Mouse (Mus musculus): ENCODE results near the gene Exog. TPM values are rescaled to one million over a fixed set of nuclear protein-coding genes. Genes with fewer than 3 reads are reported as not detected.
A peak's percentile ranks its signal among the peaks of the same experiment; 100 is the strongest.

Gene Exog
- total RNA-seq, 2 experiments from 2014 or later = 24.1 to 24.7 TPM

DNA sequence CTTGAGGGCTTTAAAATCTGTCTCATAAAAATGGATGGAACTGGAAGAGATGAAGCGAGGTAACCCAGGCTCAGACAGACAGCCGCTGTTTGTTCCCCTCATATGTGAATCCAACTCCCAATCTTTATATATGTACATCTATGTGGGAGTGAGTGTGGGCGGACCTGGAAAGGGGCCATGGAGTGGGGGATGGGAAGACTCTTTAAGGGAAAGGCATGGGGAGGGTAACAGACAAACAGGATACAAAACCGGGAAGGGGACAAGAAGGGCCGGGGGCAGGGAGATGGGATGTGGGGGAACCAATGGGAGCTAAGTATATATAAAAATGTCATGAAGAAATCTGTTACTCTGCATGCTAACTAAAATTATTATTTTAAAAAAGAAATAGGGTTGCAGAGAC lies 52.2 kb downstream of the Exog start:
- intact Hi-C loops (cut with DNase I) = no loop called here
- peak; percentile 29 to 36 for DNase-seq (ENCODE audit: low spot score in 2 of 2)

- intact Hi-C loops (cut with DNase I) = no loop called here
- DNase-seq (ENCODE audit: low spot score in 2 of 2) = no peak
These were observed 53.0 kb downstream of the Exog start for GRCm38 (mm10) chr9:119497546-119498246.

DNA sequence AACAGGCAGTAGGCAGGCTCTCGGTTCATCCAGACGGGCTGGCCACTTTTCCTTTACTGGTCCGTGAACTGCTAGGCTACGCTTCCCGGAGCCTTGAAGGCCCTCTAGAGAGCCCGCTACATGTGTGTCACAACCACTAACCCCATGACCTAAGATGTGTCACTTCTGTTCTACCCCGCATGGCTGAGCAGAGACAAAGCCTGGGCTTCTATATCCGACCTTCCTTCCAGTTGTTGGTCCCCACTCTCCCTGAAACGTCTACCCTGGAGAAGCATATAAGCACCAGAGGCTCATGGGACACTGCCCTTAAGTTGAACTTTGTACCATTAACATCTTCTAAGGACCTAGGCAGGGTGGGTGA lies 53.5 kb downstream of the Exog start:
- DNase-seq (ENCODE audit: low spot score in 2 of 2) = no peak
- intact Hi-C loops (cut with DNase I) = no loop called here

GRCm38 (mm10) chr9:119498885-119499284 lies 54.1 kb downstream of the Exog start:
- DNase-seq (ENCODE audit: low spot score in 2 of 2) = no peak
- intact Hi-C loops (cut with DNase I) = no loop called here

DNA sequence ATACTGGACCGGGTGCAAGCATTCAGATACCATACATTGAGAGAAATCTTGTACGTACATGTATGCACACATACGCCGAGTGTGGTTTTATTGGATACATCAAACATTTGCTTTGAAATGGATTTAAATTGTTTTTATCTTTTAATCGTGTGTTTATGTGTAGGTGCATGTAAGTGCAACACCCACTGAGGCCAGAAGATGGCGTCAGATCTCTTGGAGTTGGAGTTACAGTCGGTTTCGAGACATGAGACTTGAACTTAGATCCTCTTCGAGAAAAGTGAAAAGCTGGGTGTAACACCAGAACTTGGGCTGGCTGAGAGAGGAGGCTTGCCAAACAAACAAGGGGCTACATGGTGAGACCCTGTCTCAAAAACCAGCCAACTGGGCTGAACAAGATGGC lies 58.9 kb downstream of the Exog start:
- intact Hi-C loops (cut with DNase I) = no loop called here
- no peak for DNase-seq (ENCODE audit: low spot score in 2 of 2)

DNA sequence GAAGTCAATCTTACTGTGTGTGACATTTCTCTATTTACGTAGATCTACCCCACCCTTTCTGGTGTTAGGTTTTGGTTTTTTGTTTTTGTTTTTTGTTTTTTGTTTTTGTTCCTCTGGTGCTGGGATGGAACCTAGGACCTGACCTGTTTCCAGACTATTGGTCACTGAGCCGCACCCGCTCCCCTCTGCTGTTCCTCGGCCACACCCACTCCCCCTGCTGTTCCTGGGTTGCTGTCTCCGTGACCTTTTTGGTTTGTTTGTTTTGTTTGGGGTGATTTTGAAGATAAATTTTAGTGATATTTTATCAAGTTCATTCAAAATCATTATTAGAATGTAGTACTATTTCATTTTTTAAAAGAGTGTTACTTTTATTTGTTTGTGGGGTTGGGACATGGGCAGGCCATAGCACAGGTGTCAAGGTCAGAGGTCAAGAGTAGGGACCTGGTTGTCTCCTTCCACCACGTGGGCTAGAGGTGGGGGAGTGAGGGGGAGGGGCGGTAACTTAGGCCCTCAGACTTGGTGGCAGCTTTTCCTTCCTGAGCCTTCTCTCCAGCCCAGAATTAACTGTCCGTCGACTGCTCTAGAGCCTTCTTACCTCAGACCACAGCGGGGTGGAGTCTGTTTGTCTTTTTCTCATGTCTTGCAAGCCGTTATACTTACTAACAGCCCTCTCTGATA lies 60.4 kb downstream of the Exog start:
- intact Hi-C loops (cut with DNase I) = no loop called here
- no peak for DNase-seq (ENCODE audit: low spot score in 2 of 2)

DNA sequence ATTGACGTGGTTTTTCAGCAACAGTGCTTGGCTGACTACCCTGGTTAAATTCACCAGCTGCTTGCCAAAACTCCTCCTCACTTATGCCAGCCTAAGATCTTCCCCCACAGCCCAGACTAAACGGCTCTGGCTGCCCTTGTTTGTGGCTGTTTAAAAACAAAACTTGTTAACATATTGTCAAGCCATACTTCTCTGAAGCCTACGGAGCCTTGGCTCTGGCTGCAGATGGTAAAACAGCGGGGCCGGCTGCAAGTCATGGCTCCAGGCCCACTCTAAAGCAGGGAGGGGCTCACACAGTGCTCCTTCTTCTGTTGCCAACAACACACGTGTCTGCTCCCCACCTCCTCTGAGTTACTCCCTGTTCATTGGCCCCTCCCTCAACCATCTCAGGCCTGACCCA lies 66.2 kb downstream of the Exog start:
- intact Hi-C loops (cut with DNase I) = no loop called here
- DNase-seq (ENCODE audit: low spot score in 2 of 2) = peak; percentile 49 to 62

GRCm38 (mm10) chr9:119512993-119513392 lies 68.2 kb downstream of the Exog start:
- intact Hi-C loops (cut with DNase I) = no loop called here
- no peak for DNase-seq (ENCODE audit: low spot score in 2 of 2)

- intact Hi-C loops (cut with DNase I) = no loop called here
- DNase-seq (ENCODE audit: low spot score in 2 of 2) = no peak
These were observed 69.1 kb downstream of the Exog start for GRCm38 (mm10) chr9:119513816-119514215.

DNA sequence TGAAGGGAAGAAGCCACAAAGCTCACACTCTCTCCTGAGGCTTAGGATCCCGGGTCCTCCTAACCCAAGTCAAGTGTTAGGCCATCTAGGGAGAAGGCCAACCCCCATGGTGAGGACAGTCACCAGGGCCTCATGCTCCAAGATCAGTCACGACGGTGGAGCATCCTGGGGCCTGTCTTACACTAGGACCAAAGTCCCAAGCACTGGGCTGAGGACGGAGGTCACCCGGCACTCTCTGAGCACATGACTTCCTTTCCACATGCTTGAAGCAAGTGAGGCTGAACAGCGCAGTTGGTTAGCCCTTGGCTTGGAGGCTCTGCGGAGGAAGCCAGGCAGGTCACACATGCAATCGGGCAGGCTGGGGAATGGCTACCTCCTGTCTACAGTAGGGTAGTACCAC lies 70.2 kb downstream of the Exog start:
- DNase-seq (ENCODE audit: low spot score in 2 of 2) = no peak
- intact Hi-C loops (cut with DNase I) = no loop called here

Other genes starting within 250 kb of the Exog start
- not detected for gene Slc22a13, start 235.8 kb upstream of the Exog start, total RNA-seq (2021)
- gene Oxsr1, start 122.5 kb upstream of the Exog start, total RNA-seq (2021) = 10 to 100 TPM; 28.9 to 33.6 TPM
- gene Acaa1a, start 105.3 kb upstream of the Exog start, total RNA-seq (2021) = 10 to 100 TPM; 73.1 to 79.8 TPM
- 1 to 10 TPM; 6.2 to 6.5 TPM for gene Myd88, start 103.5 kb upstream of the Exog start, total RNA-seq (2021)
- gene Xylb, start 87.6 kb upstream of the Exog start, total RNA-seq (2021) = 1 to 10 TPM; 3.9 to 4.0 TPM
- not detected for gene Slc22a14, start 79.4 kb upstream of the Exog start, total RNA-seq (2021)
- gene Acvr2b, start 42.8 kb upstream of the Exog start, total RNA-seq (2021) = 10 to 100 TPM; 16.5 to 19.3 TPM
- gene Scn5a, start 134.1 kb downstream of the Exog start, total RNA-seq (2021) = 1 to 10 TPM; 2.8 to 5.4 TPM

Measured in left cerebral cortex, postnatal 36 days (tissue).